Mouse (Mus musculus) forebrain, embryonic 11.5 days (tissue): Measurements from ENCODE around the gene Fgfr3. TPM values are rescaled to one million over a fixed set of nuclear protein-coding genes. Genes with fewer than 3 reads are reported as not detected.

Experiments
- ATAC-seq: fragments of 200-750 bp; cut with Nextera tagmentation; replicated peaks from 2 replicates; pipeline ENCODE4 v1.8.0; 2017; ENCODE audit warnings: moderate TSS enrichment; ENCODE audit not compliant: low FRiP score
- DNase-seq: peaks from one replicate; pipeline ENCODE4 v3.0.0-alpha.2; 2017; ENCODE audit warnings: low spot score
- H3K27ac ChIP-seq: fragments of 300-500 bp; sonication (generic); 2 replicates; pipeline ENCODE4 v1.5.1; 2014; ENCODE audit warnings: low read depth, low read length
- H3K27me3 ChIP-seq: fragments of 300-500 bp; sonication (generic); 2 replicates; pipeline ENCODE4 v1.6.1; 2014; ENCODE audit warnings: mild to moderate bottlenecking, low read length, mixed read lengths; ENCODE audit not compliant: control insufficient read depth, insufficient read depth
- H3K36me3 ChIP-seq: fragments of 300-500 bp; sonication (generic); 2 replicates; pipeline ENCODE4 v1.6.1; 2014; ENCODE audit warnings: mild to moderate bottlenecking, low read length, moderate library complexity, mixed read lengths; ENCODE audit not compliant: control insufficient read depth, insufficient read depth
- H3K4me1 ChIP-seq: fragments of 300-500 bp; sonication (generic); replicated peaks from 2 replicates; pipeline ENCODE4 v1.6.1; 2014; ENCODE audit warnings: low read length, mixed read lengths; ENCODE audit not compliant: control insufficient read depth, insufficient read depth
- H3K4me2 ChIP-seq: fragments of 300-500 bp; sonication (generic); 2 replicates; pipeline ENCODE4 v1.6.1; 2014; ENCODE audit warnings: low read depth, mild to moderate bottlenecking, low read length, moderate library complexity, mixed read lengths; ENCODE audit not compliant: severe bottlenecking
- H3K4me3 ChIP-seq: fragments of 300-500 bp; sonication (generic); 2 replicates; pipeline ENCODE4 v1.5.1; 2014; ENCODE audit warnings: low read depth, low read length
- H3K9ac ChIP-seq: fragments of 300-500 bp; sonication (generic); 2 replicates; pipeline ENCODE4 v1.6.1; 2014; ENCODE audit warnings: low read length
- H3K9me3 ChIP-seq: fragments of 300-500 bp; sonication (generic); 2 replicates; pipeline ENCODE4 v1.6.1; 2016; ENCODE audit warnings: low read length, mixed read lengths; ENCODE audit not compliant: control insufficient read depth
- WGBS: fragments of 180-500 bp; shearing (Covaris S2); extraction: QIAGEN DNeasy Blood & Tissue Kit; methylation state at CpG from one replicate; pipeline ENCODE4 v1.1.7; 2014; 5-methylcytosine and 5-hydroxymethylcytosine counted together
- polyA plus RNA-seq: library from polyadenylated mRNA; unstranded; fragments of >200 nt; fragmentation: Nextera tagmentation; extraction: Ambion mirVana; gene quantifications from 2 replicates; pipeline ENCODE4 v1.2.1, GENCODE M21; 2014

The Fgfr3 gene
- polyA plus RNA-seq, 1 experiment from 2014 or later = 105 TPM

GRCm38 (mm10) chr5:33694848-33695717 is 26.4 kb upstream of the Fgfr3 start:
- ATAC-seq = peak; percentile 87
- WGBS = under 1% methylated on average over 69 of the region's 71 CpGs

GRCm38 (mm10) chr5:33695718-33696121 is 25.8 kb upstream of the Fgfr3 start:
- H3K9me3 ChIP-seq = no peaks in the 10 kb centered on the region
- 0% methylated on average over 24 of the region's 24 CpGs for WGBS
- peak overlapping the region; percentile 83 for H3K27ac ChIP-seq
- peaks cover 76% of the 10 kb centered on the region for H3K4me1 ChIP-seq
- peak overlapping the region; percentile 77 for H3K4me2 ChIP-seq
- peaks cover 50% of the 10 kb centered on the region for H3K27me3 ChIP-seq
- H3K36me3 ChIP-seq = no peaks in the 10 kb centered on the region
- H3K4me3 ChIP-seq = peak overlapping the region; percentile 27
- peak overlapping the region; percentile 60 for H3K9ac ChIP-seq
- ATAC-seq (no peak), DNase-seq (no peak)

More at GRCm38 (mm10) chr5:33694848-33695717, 26.4 kb upstream of the Fgfr3 start:
- no peaks in the 10 kb centered on the region for H3K9me3 ChIP-seq
- no peaks in the 10 kb centered on the region for H3K36me3 ChIP-seq
- peaks cover 53% of the 10 kb centered on the region for H3K27me3 ChIP-seq
- DNase-seq = peak; percentile 94
- peak overlapping the region; percentile 83 for H3K27ac ChIP-seq
- H3K4me2 ChIP-seq = peak overlapping the region; percentile 77
- H3K9ac ChIP-seq = peak overlapping the region; percentile 60
- peaks cover 78% of the 10 kb centered on the region for H3K4me1 ChIP-seq
- peak overlapping the region; percentile 27 for H3K4me3 ChIP-seq

- Histone ChIP-seq H3K27me3 (peaks cover 53% of the 10 kb centered on the region), H3K4me3 (no peak overlapping the region), H3K36me3 (no peaks in the 10 kb centered on the region), H3K9me3 (no peaks in the 10 kb centered on the region), H3K4me2 (no peak overlapping the region), H3K27ac (peak overlapping the region; percentile 83; the same call in 1 of the 2 replicates), H3K4me1 (peaks cover 76% of the 10 kb centered on the region), H3K9ac (peak overlapping the region; percentile 23; the same call in 1 of the 2 replicates)
- DNase-seq (peak; percentile 56), ATAC-seq (no peak)
- 37% methylated on average over 5 of the region's 5 CpGs for WGBS
These were observed 25.0 kb upstream of the Fgfr3 start for GRCm38 (mm10) chr5:33696430-33696829.

GRCm38 (mm10) chr5:33697534-33697933 is 23.9 kb upstream of the Fgfr3 start:
- Histone ChIP-seq H3K4me2 (no peak overlapping the region), H3K9ac (no peak overlapping the region), H3K27ac (peak overlapping the region; percentile 25; the same call in 1 of the 2 replicates), H3K4me3 (no peak overlapping the region), H3K27me3 (peaks cover 61% of the 10 kb centered on the region), H3K9me3 (no peaks in the 10 kb centered on the region), H3K4me1 (peaks cover 67% of the 10 kb centered on the region), H3K36me3 (no peaks in the 10 kb centered on the region)
- ATAC-seq (no peak), DNase-seq (no peak)
- 12% methylated on average over 1 of the region's 1 CpGs for WGBS

GRCm38 (mm10) chr5:33697947-33698512 is 23.4 kb upstream of the Fgfr3 start:
- DNase-seq = peak; percentile 92
- no peaks in the 10 kb centered on the region for H3K9me3 ChIP-seq
- peaks cover 58% of the 10 kb centered on the region for H3K27me3 ChIP-seq
- H3K36me3 ChIP-seq = no peaks in the 10 kb centered on the region
- H3K4me3 ChIP-seq = no peak overlapping the region
- peak; percentile 65 for ATAC-seq
- 3% methylated on average over 13 of the region's 13 CpGs for WGBS
- H3K4me1 ChIP-seq = peaks cover 62% of the 10 kb centered on the region
- H3K9ac ChIP-seq = no peak overlapping the region; the same call in 1 of the 2 replicates
- no peak overlapping the region for H3K4me2 ChIP-seq
- peak overlapping the region; percentile 48; the same call in 1 of the 2 replicates for H3K27ac ChIP-seq

- ATAC-seq (no peak), DNase-seq (peak; percentile 53)
- H3K4me3 ChIP-seq = no peak overlapping the region
- no peak overlapping the region for H3K4me2 ChIP-seq
- H3K27ac ChIP-seq = peak overlapping the region; percentile 48; the same call in 1 of the 2 replicates
- H3K9me3 ChIP-seq = no peaks in the 10 kb centered on the region
- WGBS = 68% methylated on average over 5 of the region's 5 CpGs
- H3K4me1 ChIP-seq = peaks cover 58% of the 10 kb centered on the region
- H3K36me3 ChIP-seq = no peaks in the 10 kb centered on the region
- H3K9ac ChIP-seq = peak overlapping the region; percentile 10; the same call in 1 of the 2 replicates
- peaks cover 53% of the 10 kb centered on the region for H3K27me3 ChIP-seq
These were observed 22.8 kb upstream of the Fgfr3 start for GRCm38 (mm10) chr5:33698669-33699068.

GRCm38 (mm10) chr5:33700010-33700409 is 21.5 kb upstream of the Fgfr3 start:
- H3K9ac ChIP-seq = peak overlapping the region; percentile 5; the same call in 1 of the 2 replicates
- no peak overlapping the region for H3K27ac ChIP-seq
- no peaks in the 10 kb centered on the region for H3K9me3 ChIP-seq
- DNase-seq = no peak
- H3K4me3 ChIP-seq = no peak overlapping the region
- peaks cover 44% of the 10 kb centered on the region for H3K27me3 ChIP-seq
- no peaks in the 10 kb centered on the region for H3K36me3 ChIP-seq
- peaks cover 56% of the 10 kb centered on the region for H3K4me1 ChIP-seq
- no peak for ATAC-seq
- no peak overlapping the region for H3K4me2 ChIP-seq
- WGBS = 52% methylated on average over 13 of the region's 13 CpGs

- Histone ChIP-seq H3K27me3 (peaks cover 36% of the 10 kb centered on the region), H3K4me2 (no peak overlapping the region), H3K4me3 (no peak overlapping the region), H3K27ac (no peak overlapping the region), H3K9ac (no peak overlapping the region), H3K4me1 (peaks cover 56% of the 10 kb centered on the region), H3K36me3 (no peaks in the 10 kb centered on the region), H3K9me3 (no peaks in the 10 kb centered on the region)
- DNase-seq = no peak
- WGBS = 82% methylated on average over 11 of the region's 11 CpGs
- no peak for ATAC-seq
These were observed 19.6 kb upstream of the Fgfr3 start for GRCm38 (mm10) chr5:33701832-33702231.
